Mouse (Mus musculus): ENCODE results near the gene Smok2a. TPM values are rescaled to one million over a fixed set of nuclear protein-coding genes. Genes with fewer than 3 reads are reported as not detected.

Smok2a gene
- not detected in 2 replicates for polyA plus RNA-seq (2012; rRNA removed)

GRCm38 (mm10) chr17:13220888-13221287 is at the start of gene Smok2a:
TSS of gene Smok2a (plus strand) at chr17:13221188.

GRCm38 (mm10) chr17:13229957-13230356 is 9.0 kb downstream of the Smok2a start, which contains the start of gene Smok2b:
TSS of gene Smok2b (plus strand) at chr17:13230257.

Other genes starting within 250 kb of the Smok2a start
- 4.1 TPM in 2 replicates for gene Wtap, start 227.0 kb upstream of the Smok2a start, polyA plus RNA-seq (2012; rRNA removed)
- gene Sod2, start 214.3 kb upstream of the Smok2a start, polyA plus RNA-seq (2012; rRNA removed), result 221 and 432 TPM in 2 replicates
- gene Gpr31b, start 168.9 kb upstream of the Smok2a start, polyA plus RNA-seq (2012; rRNA removed), result not detected in 2 replicates
- 0.02 TPM in 1 of 2 replicates, not detected in the other for gene Tcp10b, start 160.1 kb upstream of the Smok2a start, polyA plus RNA-seq (2012; rRNA removed)
- gene Unc93a, start 89.4 kb upstream of the Smok2a start, polyA plus RNA-seq (2012; rRNA removed), result 0.03 TPM in 1 of 2 replicates, not detected in the other
- gene Smok2b, start 9.1 kb downstream of the Smok2a start, polyA plus RNA-seq (2012; rRNA removed), result not detected in 2 replicates
- gene Tcp10c, start 133.4 kb downstream of the Smok2a start, polyA plus RNA-seq (2012; rRNA removed), result not detected in 2 replicates

Data from stomach, adult 2 months (tissue).